Mouse (Mus musculus): ENCODE measurements at regions not wholly inside any gene's neighbourhood (a gene's known extent, or its start where the extent isn't known, plus 50 kb on each side); places are given as distances from the start of the nearest gene placed in this dataset.

DNA sequence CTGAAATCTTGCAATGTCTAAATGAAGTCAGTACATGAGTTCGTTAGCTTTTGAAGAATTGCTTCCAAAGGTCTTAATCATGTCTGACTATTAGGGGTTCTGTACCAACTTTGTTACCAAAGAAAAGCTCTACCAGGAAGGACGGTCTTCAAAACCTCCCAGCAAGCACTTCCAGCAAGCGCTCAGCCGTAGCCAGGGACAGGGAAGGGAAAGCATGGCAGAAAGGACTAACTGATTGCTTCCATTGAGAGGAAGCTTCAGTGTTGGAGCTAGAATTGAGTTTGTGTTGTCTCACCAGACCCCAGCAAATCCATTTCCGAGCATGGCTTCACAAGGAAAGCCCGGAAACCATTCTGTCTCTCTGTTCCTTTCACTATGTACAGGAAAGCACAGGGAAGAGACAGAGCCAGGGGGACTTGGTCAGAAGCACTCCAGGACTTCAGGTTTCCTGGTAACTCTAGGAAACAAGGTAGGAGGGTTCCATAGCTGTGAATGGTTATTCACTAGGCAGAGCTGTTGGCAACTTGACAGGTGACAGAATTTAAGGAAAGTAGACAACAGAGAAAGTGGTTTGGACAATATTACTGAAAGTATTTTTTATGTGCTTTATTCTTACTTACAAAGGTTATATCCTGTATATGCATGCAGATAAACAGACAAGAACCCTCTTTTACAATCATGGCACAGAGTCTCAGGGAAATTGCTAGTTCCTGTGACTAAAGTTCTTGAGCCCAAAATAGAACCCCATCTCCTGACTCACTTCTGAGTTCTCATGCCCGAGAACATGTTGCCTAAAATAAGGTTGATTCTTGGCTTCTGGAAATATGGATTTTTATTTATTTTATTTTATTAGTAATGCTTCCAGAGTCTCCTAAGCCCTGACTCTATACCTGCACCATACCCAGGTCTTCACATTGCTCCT lies 151.5 kb upstream of the Dnajc19 start:
- no peak for DNase-seq (ENCODE audit: low spot score in 2 of 2)

DNA sequence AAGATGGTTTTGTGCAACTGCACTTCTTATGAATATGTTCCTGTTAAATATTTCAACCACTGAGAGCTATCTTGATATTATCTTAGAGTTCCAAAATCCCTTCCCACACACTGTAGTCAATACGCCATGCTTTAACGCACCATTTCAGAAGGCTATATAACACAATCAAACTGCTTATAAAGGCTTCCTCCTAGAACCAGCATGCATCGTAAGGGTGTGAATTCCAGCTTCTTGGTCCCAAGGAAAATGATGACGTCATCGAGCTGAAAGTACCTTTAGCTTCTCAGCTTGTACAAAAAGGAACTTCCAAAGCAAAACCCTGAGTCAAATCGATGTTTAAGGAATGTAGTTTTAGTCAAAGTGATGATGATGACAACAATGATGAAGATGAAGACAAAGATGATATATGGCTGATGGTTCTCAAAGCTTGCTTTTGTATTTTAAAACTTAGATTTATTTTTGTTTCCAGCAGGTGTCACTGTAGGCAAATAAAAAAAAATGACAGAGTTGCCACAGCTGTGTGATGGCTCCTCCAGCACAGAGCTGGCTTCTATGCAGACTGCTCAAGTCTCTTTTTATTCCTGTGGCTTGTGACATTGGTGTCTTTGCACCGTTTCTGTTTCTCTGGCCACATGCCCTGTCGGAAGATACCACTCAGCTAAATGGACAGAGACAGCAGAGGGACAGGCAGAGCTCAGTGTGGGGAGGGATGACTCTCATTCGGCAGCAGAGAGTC lies 150.6 kb upstream of the Dnajc19 start:
- peak; percentile 37 to 38 for DNase-seq (ENCODE audit: low spot score in 2 of 2)

DNA sequence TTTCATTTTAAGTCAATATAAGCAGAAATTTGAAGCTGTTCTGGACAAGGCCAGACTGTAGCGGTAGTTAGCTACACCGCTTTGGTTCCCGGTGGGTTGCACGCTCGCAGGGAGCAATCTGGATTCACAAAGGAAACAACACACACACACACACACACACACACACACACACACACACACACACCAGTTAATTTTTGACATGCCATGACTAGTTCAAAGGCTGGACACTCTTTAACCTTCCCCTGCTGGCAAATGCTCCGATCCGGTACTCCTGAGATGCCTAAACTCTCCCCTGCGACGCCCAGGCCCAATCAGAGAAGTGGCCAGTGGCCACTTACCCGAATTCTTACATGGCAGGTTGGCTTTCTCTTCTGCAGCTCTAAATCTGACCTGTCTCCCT lies 141.2 kb upstream of the Dnajc19 start:
- no peak for DNase-seq (ENCODE audit: low spot score in 2 of 2)

DNA sequence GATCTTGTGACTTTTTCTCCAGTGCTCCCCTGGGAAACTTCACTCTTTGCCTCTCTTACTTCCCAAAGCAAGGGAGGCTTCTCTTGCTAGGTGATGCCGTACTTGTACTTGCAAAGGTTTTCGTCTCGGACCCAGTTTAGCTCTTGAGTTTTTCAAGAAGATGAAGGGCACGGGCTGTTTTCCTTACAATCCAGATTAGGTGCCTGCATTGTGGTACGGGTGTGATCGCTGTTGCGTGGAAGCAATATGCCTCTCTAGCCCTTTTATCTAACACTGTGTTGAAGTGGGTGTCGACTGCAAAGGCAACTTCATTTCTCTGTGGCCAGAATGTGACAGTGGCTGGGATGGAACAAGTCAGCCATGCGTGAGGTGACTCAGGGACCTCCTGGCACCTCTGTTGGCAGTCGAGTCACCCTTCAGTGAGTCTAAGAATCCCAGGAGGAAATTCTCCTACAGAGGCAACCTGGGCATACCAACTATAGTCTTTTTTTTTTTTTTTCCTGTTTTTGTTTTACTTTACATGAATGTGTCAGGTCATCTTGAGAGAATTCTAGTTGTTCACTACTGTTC lies 138.7 kb upstream of the Dnajc19 start:
- DNase-seq (ENCODE audit: low spot score in 2 of 2): no peak

DNA sequence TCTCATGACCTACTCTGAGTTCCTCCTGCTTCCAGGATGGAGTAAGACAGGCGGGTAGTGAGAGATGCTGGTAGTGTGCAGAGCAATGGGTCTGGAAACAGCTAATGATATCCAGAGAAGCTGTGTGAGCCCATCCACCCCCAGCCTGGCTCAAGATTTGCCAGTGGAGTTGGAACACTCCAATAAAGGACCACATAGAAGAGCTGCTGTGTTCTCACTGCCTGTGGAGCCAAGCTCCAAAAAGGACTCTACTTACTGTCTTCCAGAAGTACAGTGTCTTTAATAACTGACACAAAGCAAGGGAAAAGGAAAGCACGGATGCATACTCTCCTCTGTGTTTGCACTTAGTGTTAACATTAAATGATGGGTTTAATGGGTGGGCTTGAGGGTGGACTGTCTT lies 138.0 kb upstream of the Dnajc19 start:
- no peak for DNase-seq (ENCODE audit: low spot score in 2 of 2)

DNA sequence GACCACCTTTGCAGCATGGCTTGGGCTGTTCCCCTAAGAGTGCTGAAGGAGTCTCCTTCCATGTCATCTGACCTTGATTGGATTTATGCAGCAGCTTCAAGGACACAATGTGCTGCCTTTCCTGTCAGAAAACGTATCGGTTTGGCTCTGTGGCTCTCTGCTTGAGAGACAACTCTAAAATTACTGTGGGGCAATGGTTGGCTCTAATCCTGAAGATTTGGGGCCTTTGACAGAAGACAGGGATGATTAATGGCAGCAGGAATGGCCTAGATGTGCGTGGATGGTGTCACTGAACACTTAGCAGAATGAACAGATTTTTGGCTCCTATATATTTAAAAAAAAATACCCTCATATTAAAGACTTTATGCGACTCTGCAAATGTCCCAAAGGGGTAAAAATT lies 136.8 kb upstream of the Dnajc19 start:
- no peak for DNase-seq (ENCODE audit: low spot score in 2 of 2)

DNA sequence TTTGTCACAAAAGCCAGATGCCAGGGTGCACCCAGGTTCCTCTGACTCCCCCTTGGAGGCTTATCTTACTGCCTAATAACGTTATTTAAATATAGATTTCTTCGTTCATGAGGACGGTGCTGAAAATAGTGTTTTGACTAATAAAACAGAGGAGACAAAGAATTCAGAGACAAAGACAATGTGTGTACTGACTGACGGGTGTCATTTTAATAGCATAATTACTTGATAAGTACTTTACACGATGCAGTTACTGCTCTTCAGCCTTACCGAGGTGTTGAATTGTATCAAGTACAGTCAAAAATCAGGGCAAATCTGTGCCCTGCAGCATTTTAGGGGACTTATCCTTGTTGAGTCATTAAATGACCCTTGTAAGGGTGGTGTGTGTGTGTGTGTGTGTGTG lies 133.1 kb upstream of the Dnajc19 start:
- DNase-seq (ENCODE audit: low spot score in 2 of 2): no peak

DNA sequence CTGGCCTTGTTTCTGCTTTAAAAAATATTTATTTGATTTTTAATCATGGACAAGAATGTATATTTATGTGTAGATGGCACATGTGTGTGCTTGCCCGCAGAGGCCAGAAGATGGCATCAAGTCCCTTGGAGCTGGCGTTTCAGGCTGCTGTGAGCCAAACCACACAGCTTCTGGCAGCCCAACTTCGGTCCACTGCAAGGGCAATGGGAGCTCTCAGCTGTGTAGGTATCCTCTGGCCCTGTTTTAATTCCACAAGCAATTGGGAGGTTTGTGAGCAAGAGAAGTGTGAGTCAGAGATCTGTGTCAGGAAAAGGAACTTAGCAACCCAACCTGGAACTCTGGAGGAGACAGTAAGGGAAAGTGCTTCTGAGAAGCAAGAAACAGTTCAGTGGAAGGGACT lies 125.3 kb upstream of the Dnajc19 start:
- DNase-seq (ENCODE audit: low spot score in 2 of 2): no peak

DNA sequence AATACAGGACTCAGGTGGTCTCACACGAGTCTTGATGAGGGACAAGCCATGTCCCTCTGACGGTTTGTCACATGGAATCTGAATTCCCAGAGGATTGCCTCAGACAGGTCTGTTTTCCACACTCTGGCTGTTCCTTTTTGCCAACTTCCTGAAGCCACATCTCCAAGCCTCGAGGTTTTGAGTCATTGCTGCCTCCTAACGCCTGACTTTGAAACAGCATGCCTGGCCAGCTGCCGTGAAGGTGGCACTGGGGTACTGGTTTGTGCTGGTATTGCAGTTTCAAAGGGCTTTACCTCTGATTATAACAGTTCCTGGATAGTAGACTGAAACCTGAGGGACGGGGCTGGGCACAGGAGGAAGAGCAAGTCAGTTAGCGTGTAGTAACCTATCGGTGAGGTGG lies 117.1 kb upstream of the Dnajc19 start:
- DNase-seq (ENCODE audit: low spot score in 2 of 2): peak; percentile 70 to 76

DNA sequence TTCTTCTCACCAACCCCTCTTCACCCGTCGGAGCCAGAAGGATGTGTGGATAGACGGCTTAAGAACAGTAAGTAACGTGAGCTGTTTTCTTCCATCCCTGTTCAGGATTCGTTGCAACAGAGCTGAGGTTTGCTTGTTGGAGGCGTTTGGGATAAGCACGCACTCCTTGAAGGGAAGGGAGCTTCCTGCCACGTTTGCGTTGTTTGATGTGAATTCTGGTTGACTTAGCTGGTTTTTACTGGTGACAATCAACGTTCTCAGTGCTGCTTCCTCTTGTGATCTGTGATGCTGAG lies 116.0 kb upstream of the Dnajc19 start:
- DNase-seq (ENCODE audit: low spot score in 2 of 2): no peak

DNA sequence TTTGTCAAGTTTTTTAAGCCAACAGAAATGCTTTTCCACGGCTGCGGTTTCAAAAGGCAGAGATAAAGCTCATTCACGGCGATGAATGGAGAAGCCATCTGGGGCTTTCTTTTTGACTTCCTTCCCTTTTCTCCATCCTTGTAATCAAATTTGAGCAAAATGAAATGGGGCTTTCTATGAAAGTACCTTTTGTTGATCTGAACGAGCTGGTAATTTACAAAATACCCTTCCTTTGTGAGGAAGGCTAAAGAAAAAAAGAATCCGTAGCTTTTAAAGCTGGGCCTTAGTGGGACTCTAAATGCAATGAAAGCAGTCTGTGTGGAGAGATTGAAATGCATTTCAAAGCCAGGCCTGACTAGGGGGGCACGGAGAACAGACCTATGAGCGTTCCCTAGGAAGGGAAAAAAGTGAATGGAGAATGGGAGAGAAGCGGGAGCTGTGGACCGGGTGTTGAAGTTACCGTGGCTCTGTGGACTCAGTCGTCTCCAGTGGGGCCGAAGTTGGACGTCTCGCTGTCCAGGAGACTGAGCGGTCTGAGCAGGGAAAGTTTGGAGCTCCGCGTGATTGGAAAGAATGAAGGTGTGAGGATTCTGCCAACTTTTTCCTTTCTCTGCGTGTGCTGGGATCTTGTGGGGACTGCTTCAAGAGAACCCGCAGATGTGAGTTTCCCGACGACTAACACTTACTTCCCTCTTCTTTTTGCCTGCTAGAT lies 115.5 kb upstream of the Dnajc19 start:
- DNase-seq (ENCODE audit: low spot score in 2 of 2): no peak

DNA sequence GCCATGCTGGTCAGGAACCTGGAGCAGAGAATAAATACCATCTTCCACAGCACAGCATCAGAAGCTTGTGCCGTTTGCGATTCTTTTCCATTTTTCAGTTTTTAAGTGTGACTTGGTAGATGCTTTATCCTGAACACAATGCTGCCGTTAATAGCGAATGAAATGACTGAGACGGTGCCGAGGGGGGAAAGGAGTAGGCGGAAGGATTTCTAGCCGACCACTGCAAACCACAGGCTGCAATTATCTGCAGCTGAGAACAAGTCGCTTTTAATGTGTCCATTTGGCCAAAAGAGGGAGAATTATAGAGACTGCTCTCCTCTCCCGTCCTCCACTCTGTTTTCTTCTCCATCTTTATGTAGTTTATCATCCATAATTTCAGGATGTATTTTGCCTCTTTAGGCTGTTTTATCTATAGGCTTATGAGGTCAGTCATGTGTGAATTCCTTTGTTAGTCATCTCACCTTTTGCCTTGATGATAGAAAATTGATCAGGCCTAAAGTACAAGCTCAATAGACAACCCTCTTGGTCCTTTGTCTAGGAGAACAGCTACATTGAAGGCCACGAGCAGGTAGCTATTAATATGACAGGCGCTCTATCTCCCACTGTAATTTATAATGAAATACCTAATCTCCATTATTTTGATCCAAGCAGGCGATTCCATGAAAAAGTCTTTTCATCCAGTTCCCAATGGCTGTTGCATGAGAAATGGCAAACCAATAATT lies 114.8 kb upstream of the Dnajc19 start:
- no peak for DNase-seq (ENCODE audit: low spot score in 2 of 2)

DNA sequence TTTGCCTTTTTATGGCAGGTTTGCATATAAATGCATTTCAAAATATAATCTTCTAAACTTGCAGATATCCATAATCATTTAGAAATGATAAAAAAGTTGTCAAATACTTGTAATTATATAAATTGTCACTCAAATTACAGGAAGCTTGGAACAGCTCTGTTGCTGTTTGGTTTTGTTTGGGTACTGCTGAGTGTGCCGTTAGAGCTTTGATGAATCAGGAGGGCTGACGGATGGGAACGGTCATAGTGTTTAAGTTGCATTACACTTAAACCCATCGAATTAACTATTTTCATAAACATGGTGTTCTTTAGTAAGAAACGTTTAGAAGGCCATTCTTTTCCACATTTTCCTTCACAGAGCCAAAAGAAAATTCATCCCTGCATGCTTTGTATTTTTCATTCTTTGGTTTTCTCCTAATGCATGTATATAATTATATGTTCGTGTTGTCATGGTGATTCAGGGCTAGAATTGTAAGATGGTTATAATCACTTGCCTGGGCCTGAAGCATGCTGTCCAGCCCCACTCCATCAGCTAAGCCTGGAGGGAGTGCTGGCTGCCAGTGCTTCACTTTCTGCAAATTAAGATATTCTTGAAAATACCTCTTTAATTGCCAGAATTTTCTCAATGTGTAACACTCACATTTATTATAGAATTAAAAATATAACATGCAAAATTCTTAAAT lies 92.4 kb upstream of the Dnajc19 start:
- no peak for DNase-seq (ENCODE audit: low spot score in 2 of 2)

DNA sequence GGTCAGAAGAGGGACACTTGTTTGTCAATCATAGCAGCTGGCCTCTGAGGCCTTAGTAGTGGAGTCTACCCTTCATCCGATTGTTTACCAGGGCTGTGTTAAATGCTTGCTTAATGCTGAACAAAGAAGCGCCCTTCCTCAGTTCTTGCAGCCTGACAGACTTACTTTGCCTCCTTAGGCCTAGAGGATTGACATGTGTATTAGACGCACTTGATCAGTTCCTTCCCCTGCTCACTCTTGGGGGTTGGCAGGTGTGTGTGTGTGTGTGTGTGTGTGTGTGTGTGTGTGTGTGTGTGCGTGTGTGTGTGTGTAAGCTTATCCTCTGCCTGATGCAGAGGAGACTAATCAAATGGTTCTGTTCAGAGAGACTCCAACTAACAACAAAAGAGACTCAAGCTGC lies 91.8 kb upstream of the Dnajc19 start:
- no peak for DNase-seq (ENCODE audit: low spot score in 2 of 2)

DNA sequence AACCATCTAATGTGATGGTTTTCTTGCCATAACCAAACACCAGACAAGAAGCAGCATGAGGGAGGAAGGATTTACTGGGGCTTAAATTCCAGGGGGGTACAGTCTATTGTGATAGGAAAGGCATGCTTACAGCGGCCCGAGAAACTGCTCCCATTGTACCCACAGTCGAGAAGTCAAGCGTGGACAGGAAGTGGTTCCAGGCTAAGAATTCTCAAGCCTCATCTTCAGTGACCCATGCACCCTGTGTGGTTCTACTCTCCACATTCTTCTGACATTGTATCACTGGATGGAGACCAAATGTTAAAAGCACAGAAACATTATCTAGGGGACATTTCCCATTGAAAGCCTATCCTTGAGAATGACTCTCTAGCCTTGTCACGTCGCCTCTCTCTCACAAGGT lies 90.8 kb upstream of the Dnajc19 start:
- no peak for DNase-seq (ENCODE audit: low spot score in 2 of 2)

DNA sequence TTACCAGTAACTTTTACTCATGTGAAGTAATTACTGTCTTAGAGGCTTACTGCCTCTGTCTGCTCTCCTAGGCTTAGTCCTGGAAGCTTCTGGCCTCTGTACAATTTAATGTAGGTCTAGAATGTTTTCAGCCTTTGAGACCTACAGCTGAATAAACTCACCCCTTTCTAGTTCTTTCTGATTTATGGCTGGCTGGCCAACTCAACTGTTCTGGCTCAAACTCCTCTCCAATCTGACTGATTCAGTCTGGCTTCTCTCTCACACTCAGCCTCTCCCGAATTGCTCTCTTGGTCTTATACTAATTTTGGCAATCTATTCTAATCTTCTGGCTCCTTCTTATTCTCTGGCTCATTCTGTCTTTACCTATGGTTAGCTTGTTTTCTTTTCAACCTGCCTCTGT lies 87.0 kb upstream of the Dnajc19 start:
- no peak for DNase-seq (ENCODE audit: low spot score in 2 of 2)

DNA sequence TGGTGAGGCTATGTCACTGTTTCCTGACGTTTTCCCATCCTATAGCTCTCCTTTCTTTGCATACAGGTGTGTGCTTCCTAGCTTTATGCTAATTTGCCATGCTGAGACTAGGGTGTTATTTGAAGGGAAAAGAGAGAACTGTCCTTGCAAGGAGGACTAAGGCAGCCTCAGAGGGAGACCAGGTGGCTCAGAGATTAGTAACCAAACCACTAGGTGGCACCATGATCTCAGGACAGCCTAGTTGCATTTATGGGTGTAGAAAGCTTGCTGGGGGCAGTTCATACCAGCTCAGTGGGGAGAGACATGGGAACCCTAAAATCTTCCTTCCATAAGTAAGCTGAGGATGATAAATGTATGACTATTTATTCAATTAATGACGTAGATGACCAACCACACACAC lies 68.9 kb upstream of the Dnajc19 start:
- no peak for DNase-seq (ENCODE audit: low spot score in 2 of 2)

DNA sequence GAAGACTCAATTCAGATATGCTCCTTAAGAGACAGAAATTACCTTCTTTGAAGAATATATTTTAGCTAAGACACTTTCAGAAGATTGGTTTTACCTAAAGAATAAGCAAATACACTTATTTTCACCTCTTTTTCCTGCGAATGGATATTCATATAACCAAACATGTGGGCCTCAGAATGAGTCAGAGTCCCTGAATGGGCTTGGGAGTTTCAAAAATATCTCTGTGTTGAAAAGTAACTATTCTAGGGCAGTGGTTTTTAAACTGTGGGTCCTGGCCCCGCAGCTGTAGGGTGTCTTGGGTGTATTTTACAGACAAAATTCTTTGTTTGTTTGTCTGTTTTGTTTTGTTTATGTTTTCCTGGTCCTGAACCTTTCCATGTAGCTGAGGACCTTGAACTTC lies 62.5 kb upstream of the Dnajc19 start:
- DNase-seq (ENCODE audit: low spot score in 2 of 2): peak; percentile 7 to 21

DNA sequence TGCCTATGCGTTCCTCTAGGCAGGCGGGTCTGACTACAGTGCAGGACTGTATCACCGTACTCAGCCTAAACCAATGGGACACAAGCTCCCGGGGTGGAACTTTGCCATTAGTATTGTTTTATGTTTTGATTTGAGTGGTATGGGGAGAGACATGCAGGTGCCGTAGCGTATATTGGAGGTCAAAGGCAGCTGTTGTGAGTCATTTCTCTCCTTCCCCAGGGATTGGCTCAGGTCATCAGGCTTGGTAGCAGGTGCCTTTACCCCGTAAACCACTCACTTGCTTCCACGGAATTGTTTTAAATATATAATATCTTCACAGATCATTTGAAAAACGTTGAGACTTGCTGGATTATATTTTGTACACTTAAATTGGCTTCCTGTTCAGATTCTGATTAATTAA lies 58.1 kb upstream of the Dnajc19 start:
- DNase-seq (ENCODE audit: low spot score in 2 of 2): no peak

DNA sequence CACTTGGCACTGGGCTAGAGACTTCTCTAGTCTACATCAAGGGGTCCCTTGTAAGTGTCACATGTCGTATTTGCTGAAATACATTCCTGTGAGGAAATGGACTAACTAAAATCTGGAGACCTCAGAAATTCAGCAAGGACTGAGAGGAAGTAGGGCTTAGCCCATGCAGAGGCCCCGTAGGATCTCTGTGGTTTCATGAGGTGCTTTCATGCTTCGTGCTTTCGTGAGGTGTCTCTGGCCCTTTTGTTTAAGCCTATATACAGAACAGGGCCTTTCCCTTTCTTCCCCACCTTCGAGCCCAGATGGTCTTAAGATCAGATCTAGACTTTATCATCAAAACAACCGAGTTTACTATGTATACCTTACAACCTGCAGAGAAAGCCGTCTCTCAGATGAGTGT lies 56.9 kb upstream of the Dnajc19 start:
- DNase-seq (ENCODE audit: low spot score in 2 of 2): no peak

DNA sequence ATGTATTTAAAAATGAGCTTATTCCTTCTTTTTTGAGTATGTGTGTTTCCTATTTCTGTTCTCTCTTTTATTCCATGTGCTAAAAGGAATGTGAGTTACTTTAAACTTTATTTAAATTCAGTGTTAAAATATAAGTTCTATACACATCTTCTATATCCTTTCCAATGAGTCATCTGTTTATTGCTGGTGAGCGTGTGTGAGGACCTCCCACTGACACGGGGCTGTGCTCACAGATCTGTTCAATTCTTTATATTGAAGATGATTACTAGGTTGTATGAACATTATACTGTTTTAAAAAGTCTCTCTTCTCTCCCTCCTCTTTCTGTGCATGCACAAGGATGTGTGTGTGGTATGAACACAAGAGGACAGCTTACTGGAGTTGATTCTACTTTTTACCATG lies 55.3 kb upstream of the Dnajc19 start:
- peak in 1 of 2 experiments; percentile 16 for DNase-seq (ENCODE audit: low spot score in 2 of 2)
